Mouse (Mus musculus) spleen, postnatal 4 days (tissue): ENCODE data around the gene Mars.

Experiments
- DNase-seq, 2 experiments: peaks; one replicate each; pipeline ENCODE4 v3.0.0; 2022; ENCODE audit warnings: low spot score in 2 of 2

Mars gene

DNA sequence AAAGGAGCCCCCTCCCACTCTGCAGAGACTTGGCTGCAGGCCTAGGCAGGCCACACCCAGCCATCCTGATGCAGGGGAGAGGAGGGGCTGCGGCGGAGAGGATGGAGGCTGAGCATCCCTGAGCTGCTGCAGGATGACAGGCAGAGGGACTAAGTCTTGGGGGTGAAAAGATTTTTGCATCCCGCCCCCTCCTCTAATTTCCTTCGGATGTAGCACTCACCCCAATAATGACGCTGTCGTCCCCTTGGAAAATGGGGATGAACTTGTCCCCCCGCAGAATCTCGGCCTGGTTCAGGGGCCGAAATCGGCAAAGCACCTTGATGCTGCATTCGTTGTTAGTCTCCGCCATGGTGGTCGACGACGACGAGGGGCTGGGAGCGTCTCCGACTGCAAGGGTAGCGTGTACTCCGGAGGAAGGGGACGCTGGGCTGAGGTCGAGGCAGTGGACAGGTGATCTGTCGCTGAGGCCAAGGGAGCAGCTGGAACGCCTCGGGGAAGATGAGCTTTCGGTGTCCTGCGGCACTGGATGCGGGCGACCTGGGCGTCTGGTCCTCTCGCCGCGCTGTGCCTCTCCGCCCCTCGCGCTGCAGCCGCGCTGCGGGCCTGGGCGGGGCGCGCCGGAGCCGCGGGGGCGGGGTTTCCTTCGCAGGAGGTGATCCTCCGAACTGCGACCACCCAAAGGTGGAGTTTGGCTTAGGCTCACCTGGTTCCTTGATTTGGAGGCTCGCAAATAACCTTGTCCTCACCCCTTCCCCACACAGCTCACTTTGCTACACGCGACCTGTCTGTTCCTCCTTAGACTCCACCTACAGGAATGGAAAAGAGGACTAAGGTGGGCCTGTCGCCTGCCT lies 48.8 kb downstream of the Mars start, which contains the start of gene Kif5a:
Kif5a (minus strand) TSS at position 801 of the 851 bp plus-strand sequence.
- no peak for DNase-seq

DNA sequence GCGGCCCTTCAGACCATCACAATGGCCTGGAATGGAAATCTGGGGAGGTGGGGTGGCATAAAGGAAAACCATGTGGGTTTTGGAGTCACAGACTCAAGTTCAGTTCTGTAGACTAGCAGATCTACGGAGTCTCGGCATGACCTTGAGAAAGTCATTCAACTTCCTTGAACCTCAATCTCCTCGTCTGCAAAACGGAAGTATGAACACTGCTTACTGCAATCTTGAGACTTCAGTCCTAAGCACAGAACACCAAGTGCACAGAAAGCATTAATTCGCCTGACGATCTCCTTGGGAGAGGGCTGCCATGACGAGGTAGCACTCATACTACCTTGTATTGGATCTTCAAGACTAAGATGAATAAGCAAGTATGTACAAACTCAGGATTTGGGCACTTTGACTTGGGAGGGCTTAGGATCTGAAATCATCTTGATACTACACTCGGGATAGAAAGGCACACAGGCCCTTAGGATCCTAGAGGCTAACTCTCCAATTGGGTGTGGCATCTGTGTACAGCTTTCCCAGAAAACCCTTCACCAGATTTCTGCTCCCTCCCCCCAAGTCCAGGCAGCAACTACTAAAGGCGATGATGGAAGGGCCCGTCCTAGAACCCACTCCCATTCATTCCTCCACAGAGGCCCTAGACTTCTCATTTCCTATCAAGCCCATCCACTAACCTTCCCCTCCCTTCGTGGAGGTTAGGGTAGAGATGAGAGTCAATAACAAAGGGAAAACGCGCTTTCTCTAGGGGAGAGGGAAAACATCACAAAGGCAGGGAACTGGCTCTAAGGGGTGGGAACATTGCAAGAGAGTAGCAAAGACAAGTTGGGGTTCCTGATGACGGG lies 49.7 kb downstream of the Mars start:
- DNase-seq, result no peak

DNA sequence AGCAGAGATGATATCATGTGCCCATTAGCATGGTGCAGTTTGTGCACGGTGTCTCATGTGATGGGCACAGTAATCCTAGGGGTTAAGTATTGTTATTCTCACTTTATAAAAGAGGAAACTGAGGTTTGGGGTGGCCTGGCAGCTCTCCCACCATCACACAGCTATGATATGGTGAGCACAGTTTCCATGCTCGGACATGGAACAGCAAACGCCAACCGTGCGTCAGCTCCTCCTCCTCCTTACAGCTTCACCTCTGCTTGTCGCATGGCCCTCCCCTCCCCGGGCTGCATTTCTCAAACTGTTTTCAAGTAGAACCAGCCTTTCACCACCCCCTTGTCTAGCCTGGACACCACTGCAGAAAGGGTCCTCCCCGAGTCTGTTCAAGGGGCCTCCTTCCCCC lies 53.1 kb downstream of the Mars start:
- DNase-seq, result no peak

DNA sequence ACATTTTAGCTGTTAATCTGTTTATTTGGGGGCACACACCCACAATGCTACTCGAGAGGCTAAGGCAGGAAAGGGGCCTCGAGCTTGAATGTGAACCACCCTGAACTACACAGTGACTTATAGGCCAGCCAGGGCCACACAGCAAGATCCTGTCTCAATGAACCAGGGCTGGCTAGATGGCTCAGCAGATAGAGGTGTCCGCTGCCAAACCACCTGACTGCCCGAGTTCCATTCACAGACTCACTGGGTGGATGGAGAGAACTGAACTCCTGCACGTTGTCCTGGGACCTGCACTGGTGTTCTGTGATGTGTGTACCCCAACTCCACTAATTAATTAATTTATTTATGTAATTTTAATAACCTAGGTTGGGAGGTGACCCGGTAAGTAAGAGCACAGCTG lies 53.8 kb downstream of the Mars start:
- no peak for DNase-seq

DNA sequence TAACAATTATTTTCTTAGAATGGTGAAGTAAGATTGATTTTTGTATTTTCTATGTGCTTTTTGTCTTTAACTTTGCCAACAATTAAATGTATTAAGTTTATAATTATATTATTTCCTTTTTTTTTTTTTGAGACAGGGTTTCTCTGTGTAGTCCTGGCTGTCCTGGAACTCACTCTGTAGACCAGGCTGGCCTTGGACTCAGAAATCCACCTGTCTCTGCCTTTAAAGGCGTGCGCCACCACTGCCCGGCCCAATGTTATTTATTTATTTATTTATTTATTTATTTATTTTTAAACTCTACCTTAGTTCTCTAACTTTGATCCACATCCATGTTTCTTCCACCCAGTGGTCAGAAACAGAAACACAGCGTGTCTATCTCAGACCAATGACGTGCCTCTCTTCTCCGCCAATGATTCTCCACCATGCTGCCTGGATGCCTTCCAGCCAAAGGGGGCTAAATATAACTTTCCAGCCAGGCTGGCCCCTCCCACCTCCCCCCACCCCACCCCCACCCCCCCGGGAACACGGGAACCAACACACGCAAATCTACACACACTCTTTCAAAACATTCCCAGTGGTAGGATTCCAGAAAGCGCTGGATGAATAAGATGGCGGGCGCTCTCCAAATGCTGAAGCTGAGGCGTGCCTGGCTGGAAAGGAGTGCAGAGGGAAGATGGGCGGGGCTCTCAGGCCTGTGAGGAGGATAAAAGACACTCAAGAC lies 55.8 kb downstream of the Mars start:
- no peak for DNase-seq

DNA sequence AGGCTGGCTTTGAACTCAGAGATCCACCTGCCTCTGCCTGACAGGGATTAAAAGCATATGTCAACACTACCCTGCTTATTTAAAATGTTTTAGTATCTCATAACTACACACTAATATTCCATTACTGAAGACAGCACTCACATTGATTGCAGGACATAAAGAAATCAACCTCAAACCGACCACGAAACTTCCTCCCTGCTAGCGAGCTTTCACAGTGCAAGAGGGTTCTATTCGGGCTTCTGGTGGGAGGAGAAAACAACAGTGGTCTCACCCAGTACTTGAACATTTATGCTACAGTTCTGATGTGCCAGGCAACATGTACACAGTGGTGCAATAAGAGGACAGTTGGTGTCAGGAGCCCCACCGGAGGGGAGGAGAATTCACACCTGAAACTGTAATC lies 60.8 kb downstream of the Mars start:
- DNase-seq, result no peak
